Mouse (Mus musculus) MEL (cell line): ENCODE measurements around the gene Fam13c.

Experiments used
- EP300 ChIP-seq, 2 experiments: IDR thresholded peaks; 2 replicates each; pipeline ENCODE4 v1.6.1; 2011; ENCODE audit warnings: improper control_type of control experiment in 2 of 2, low read length in 2 of 2, low read depth in 1 of 2, mild to moderate bottlenecking in 1 of 2
- NELFE ChIP-seq: IDR thresholded peaks from 2 replicates; pipeline ENCODE4 v1.6.1; 2011; ENCODE audit warnings: low read depth, low read length, improper control_type of control experiment

- TF ChIP-seq EP300 (IDR thresholded peaks at IDR 0.05; ENCODE audit: low read depth in 1 of 2, low read length in 2 of 2) (no peak), NELFE (no peak)
Observed at GRCm38 (mm10) chr10:70429341-70429740, 10.9 kb upstream of the Fam13c start.
